Mouse (Mus musculus) naive thymus-derived CD4-positive, alpha-beta T cell, adult 2 months (primary cell): ENCODE data around the gene Scaf1.

Experiments
- DNase-seq: peaks from one replicate; pipeline ENCODE4 v3.0.0-alpha.2; 2011; ENCODE audit warnings: low read depth

The Scaf1 gene

DNA sequence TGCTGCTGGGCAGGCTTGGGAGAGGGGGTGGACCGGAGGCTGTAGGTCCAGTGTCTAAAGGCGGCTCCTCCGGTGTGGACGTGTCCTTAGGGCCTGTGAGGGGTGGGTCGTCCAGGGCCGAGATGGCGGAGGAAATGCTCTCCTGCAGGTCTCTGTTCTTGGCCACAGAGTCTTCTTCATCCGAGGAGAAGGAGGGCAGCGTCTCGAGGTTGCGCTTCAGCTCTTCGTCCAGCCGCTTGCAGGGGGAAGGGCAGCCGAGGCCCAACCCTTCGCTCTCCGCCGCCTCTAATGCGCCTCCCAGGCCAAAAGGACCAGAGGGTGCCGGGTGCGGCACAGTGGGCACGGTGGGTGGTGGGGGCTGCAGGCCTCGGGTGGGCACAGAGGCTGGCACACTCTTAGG lies 29.6 kb upstream of the Scaf1 start:
- no peak for DNase-seq

DNA sequence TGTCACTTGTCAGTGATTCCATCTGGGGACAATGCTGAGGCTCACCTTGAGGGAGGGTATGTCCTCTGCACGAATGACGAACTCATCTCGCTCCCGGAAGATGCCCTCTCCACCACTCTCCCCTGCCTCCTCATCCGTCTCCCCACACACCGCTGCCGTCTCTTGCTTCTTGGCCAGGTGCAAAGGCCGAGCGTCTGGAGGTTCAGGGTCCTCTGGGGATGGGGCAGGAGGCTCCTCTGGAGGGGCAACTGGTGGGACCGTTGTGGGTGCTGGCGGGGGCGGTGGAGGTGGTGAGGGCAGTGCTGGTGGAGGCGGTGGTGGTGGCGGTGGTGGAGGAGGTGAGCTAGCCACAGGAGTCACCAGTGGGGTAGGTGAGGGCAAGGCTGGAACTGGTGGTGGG lies 27.1 kb upstream of the Scaf1 start:
- no peak for DNase-seq

DNA sequence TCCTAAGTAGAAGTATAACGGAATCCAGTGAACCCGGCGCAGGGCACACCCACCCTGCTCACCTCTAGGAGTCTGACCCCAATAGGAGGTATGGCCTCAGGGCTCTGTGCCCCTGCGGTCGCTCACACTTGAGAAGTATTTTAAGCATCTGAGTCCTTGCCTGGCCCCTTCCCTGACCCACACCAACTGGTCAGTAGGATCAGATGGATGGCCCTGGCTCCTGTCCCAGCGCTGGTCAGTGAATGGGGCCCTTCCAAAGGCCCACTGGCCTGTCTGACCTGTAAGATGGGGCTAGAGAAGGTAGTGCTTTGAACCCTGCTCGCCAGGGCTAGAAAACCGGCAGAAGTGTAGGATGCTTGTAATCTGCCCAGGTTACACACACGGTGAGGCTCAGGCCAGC lies 24.7 kb upstream of the Scaf1 start:
- no peak for DNase-seq

DNA sequence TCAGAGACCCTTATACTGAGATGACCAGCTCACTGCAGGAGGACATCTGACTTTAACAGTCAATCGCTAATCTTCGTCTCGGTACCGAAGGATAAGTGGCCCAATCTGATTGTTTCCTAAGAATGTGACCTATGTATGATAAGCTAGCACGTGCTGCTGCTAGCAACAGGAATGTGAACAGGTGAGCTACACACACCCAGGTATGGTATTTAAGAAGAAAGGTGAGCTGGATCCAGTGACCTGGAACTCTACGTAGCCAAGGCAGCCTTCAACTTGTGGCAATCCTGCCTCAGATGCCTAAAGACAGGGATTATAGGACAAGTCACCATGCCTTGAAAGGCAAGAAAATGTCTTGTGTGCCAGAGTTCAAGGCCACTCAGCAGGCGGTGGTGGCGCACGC lies 22.2 kb upstream of the Scaf1 start:
- no peak for DNase-seq

DNA sequence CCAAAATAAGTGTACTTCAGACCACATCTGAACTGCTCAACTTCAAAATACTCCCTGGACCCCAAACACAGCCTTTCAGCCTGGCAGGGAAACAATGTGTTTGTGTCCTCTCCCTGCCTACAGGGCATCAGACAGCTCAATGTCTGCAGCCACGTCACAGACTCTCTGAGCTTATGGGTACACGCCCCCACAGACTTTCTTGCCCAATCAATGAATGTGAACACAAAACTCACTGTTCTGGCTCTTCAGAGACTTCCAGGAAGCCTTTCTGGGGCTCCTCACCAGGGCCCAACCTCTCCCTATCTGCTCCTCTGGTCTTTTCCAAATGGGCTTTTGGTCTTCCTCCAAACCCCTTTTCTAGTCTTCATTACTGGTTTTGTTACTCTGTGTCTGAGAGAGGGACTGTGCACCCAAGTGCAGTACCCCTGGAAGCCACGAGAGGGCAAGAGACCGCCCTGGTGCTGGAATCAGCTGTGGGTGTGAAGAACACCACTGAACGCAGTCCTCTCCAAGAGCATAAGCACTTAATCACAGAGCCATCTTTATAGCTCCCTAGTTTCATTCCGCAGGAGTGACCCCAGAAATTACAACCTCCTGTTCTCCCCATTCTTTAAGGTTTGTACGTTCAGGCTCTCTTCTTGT lies 21.7 kb upstream of the Scaf1 start:
- DNase-seq = peak; percentile 81

DNA sequence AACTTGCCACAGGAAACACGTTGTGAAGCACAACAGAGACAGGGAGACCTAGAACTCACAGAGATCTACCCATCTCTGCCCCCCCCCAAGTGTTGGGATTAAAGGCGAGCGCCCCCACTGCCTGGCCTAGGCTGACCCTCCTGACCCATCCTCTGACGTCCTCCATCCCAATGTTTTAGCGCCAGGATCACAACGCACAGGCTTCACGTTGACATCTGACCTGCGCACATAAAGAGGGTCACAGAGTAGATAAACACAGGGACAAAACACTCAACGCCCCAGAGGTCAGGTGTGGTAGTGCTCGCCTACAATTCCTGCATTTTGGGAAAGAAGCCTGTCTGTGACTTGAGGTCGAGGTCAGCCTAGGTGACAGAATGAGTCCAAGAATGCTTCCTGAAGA lies 20.5 kb upstream of the Scaf1 start:
- no peak for DNase-seq

DNA sequence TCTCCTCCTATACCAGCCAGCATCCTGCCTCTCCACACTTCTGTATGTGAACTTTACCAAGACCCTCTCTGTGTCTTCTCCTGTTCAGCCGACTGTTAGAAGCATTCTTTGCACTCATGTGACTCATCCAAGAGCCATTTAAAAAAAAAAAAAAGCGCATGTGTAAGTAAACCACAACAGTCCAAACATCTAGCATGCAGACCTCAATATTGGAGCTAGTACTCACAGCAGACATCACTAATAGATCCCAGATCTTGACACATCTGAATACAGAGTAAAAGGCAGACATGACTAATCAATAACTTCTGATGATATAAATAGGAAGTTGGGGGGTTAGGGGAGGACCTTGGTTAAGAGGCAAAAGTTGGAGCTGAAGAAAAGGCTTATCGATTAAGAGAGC lies 19.5 kb upstream of the Scaf1 start:
- no peak for DNase-seq

DNA sequence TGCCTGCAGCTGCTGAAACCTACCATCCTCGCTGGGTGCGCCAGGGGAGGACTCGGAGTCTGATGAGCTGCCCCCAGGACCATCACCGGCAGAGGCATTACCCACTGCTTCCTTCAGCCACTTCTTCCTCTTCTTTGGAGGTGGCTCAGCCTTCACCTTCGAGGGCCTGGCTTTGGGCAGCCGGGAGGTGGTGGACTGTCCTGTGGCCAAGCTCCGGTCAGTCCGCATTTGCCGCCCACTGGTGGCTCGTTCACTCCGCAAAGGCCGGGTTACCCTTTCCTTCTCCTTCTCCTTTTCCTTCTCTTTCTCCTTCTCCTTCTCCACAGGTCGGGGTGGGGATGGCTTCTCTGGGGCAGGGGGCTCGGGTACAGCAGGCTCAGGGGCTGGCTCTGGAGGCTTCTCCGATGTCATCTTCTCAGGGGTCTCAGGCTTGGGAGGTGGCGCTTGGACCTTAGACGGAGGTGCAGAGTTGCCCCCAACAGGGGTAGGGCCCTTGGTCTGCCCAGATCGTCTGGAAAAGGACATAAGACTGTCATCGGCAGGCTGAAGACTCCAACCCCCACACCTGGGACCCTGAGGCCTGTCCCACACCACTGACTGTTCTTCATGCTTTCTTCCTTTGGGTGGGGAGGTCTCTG lies 17.7 kb upstream of the Scaf1 start:
- DNase-seq = no peak

DNA sequence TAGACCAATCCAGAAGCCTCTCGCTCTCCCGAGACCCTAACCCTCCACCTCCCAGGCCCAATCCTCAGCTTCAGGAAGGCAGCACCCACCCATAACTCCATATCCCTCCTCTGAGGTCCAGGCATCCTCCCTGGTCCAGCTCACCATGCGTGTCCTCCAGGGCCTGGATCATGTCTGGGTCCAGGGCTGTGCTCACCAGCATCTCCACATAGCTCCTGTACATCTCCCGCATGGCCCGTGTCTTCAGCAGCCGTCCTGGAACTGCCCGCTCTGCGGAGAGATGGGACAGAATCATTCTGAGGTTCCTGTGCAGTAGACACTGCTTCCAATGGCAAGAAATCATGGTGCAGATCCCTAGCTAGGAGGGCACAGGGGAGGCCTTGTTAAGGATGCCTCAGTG lies 14.7 kb upstream of the Scaf1 start:
- DNase-seq = no peak

DNA sequence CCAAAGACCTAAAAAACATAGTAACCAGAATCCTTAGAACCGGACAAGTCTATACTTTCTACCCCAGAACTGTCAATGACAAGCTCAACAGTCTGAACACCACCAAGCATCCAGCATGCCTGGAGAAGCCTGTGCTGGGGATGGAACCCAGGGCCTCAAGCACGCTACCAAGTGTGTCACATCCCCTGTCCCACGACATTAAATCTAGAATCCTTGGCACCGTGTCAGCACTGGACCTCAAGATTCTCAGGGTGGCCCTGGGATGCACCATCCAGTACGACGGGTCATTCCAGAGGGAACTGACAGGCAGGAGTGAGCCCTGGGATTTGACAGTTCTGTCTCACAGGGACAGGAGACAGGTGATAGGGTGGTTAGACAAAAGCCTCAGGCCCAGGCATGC lies 13.8 kb upstream of the Scaf1 start:
- DNase-seq = no peak

DNA sequence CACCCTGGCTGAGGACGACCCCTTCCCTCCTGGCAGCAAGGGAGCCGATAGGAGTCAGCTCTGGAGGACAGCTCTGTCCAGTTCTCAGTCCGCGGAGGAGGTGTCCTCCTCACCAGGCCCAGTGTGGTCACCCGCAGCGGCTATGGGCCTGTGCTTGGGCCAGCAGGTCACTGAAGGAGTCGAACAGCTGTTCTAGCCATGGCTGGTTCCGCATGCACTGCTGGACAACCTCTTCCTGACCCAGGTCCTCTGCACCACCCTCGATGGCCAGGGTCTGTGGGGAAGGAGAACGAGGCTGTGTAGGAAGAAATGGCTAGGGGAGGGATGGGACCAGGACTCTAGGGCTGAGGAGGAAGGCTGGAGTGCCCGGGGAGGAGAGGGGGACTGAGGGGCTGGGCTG lies 12.2 kb upstream of the Scaf1 start:
- DNase-seq = no peak

DNA sequence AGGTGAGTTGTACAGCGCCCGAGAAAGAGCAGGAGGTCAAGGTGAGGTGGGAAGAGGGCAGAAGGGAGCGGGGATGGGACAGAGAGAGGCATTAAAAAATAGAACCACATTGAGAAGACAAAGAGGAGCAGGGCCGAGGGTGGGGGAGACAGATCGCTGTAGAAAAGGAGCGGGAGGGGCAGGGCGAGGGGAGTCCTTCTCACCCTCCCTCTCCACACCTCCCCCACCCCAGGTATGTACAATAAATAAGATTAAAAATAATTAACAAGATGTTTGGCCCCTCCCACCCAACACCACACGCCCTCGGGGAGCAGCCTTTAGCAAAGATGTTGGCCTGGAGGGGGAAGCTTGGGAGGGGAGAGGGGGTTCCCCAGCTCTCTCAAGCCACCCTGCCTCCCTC lies 11.6 kb upstream of the Scaf1 start:
- no peak for DNase-seq

DNA sequence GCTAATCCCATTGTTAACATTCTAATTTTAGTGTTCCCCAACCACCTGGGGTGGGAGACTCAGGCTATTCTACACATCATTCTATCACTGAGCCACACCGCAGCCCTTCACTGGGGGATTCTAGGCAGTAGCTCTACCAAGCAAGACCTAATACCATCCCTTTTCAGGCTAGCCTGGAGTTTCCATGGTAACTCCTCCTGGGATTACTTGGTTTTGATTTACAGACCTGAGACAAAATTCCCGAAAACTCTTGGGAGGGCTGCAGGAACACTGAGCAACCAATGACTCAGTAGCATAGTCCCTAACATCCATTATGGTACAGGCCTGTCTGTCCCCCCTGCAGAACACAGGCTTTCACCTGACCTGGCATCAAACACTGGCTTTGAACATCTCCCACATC lies 10.1 kb upstream of the Scaf1 start:
- DNase-seq = no peak

DNA sequence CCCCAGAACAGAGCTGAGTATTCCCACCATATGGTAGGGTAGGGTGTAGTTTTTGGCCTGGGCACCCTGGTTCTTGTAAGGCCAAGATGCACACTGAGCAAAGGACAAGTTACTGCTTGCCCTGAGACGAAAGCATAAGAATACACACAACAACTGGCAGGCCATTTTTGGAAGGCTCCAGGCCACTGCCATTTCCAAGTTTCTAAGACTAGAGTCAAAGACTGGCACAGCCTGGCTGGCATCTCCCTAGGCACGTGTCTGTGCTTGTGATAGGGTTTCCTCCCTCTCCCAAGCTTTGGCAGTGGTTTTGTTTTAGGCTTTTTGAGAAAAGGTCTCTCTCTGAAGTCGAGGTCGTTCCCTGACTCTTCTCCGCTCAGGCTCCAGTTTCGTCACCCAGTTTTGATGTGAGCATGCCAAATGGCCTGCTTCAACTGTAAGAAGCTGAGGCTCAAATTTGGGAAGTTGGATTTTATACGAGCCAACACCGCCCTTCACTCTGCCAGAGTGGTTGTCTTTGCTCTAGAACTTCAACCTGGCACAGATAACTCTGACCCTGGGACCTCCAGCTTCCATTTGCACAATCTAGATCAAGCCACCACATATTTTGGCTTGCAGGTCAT lies 9.5 kb upstream of the Scaf1 start:
- no peak for DNase-seq

DNA sequence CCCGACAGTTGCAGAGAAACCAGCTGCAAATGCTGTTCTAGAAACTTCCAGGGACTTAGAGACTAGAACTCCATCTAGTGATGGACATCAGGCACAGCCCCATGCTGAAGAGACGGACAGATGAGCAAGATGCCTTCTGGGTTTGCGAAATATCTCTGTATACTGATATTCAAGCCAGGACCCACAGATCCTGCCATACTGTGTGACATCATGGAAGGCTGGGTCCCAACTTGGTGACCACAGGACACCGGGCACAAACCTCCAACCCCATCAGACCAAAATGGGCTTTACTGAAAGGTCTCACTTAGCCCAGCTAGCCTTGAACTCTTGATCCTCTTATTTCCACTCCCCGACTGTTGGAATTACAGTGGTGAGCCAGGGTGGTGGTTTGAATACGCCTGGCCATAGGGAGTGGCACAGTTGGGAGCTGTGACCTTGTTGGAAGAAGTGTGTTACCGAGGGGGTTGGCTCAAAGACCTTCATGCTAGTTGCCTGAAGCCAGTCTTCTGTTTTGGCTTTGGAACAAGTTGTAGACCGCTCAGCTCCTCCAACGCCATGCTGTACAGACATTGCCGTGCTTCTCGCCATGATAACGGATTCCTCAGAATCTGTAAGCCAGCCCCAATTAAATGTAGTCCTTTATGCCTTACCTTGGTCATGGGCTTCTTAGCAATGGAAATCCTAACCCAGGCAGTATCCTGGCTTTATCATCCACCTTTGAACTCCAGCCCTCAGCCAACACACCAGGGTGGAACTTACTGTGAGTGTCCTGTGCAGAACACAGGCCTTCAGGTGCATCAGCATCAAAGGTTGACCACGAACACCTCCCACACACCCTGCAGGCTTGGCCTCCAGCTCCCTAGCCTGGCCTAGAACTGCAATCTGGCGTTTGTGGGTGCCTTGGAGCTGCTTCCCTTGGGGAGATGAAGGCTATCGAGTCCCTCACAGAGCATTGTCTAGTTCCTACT lies 8.4 kb upstream of the Scaf1 start:
- no peak for DNase-seq

DNA sequence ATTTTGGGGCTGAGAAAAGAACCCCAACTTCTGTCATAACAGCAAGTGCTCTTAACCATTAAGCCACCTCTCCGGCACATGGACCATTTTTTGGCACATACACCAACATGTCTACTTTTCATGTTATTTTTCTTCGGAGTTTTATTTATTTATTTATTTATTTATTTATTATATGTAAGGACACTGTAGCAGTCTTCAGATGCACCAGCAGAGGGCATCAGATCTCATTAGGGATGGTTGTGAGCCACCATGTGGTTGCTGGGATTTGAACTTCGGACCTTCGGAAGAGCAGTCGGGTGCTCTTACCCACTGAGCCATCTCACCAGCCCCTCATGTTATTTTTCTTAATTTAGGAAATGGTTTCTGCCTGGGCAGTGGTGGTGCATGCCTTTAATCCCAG lies 7.5 kb upstream of the Scaf1 start:
- peak; percentile 32 for DNase-seq

DNA sequence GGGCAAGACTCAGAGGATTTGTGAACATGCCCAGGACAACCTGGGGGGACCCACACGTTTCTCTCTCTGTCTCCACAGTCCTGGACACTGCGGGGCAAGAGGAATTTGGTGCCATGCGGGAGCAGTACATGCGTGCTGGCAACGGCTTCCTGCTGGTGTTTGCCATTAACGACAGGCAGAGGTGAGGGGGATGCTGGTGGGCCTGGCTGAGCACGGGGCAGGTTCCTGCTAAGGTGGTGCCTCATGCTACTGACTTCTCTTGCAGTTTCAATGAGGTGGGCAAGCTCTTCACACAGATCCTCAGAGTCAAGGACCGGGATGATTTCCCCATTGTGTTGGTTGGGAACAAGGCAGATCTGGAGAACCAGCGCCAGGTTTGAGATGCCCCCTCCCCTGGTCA lies 4.1 kb upstream of the Scaf1 start:
- no peak for DNase-seq

DNA sequence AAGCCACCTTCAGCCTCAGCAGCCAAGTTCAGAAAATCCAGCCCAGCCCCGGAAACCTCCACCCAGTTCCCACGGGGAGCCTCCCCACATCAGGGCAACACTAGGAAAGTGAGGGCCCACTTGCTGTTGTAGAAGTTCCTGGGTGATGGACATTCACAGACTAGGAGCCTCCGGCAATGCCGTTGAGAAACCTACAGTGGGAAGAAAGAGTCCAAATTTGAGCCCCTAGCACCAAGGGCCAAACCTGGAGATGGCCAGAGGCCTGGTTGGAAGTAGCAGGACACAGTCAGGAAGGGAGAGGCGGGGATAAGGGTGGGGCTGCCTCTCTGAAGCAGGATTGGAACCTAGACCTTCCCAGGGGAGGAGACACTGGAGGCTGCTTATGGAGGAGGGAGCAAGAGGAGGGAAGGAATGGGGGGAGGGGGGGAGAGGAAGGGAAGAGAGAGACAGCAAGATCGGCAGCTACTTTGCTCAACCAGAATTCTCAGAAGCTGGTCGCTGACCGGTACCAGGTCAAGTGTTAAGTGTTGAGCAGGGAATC lies 2.9 kb upstream of the Scaf1 start:
- DNase-seq = no peak

DNA sequence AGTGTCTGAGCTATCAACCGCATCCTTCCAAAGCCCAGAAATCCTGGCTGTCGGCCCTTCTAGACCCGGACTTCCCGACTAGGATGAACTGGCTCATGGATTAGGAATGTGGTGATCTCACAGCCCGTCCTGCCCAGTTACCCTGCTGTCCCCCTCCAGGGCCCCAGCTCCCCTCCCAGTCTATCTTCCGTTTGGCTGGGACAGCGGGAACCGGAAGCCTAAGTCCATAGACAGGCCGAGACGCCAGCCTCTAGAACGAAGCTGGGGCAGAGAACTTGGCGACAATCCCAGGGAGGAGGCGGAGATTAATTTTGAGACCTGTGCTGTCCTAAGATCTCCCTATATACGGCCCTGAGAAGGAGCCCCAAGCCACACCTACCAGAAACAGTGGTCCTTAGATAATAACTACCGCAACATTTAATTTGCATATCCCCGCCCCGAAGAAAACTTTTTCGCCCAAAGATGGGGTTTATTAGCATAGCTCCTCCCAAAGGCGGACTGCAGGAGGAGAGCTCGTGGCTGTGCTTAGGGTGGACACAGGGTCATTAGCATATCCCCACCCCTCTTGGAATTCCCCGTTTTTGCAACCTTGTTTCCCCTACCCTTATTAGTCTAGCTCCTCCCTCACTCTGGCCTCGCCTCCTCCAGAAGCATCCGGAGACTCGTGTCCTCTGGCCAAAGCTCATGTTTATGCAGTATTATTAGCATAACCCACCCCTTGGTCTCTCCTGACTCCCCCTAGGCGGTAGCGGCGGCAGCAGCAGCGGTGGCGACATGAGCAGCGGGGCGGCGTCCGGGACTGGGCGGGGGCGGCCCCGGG lies 1.3 kb upstream of the Scaf1 start, which contains the start of gene Rras:
Gene Rras (plus strand): TSS at position 720 of the 820 bp plus-strand sequence.
- DNase-seq = peak; percentile 97

DNA sequence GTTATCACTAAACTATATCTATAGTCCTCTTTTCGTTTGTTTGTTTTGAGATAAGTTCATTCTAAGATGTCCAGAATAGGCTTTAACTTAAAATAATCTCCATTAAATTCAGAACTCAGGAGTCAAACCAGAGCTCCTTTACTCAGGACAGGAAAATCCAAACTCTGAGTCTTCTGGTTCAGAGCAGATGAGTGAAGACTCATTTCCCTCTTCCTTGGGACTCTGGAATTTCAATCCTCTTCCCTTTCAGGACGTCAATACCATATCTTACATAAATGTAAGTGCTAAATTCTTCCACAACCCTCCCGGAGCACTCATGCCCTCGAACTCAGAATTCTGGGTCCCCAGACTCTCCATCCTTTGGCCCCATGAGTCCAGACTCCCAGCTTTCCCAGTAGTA lies 598 bp upstream of the Scaf1 start:
- peak; percentile 55 for DNase-seq

DNA sequence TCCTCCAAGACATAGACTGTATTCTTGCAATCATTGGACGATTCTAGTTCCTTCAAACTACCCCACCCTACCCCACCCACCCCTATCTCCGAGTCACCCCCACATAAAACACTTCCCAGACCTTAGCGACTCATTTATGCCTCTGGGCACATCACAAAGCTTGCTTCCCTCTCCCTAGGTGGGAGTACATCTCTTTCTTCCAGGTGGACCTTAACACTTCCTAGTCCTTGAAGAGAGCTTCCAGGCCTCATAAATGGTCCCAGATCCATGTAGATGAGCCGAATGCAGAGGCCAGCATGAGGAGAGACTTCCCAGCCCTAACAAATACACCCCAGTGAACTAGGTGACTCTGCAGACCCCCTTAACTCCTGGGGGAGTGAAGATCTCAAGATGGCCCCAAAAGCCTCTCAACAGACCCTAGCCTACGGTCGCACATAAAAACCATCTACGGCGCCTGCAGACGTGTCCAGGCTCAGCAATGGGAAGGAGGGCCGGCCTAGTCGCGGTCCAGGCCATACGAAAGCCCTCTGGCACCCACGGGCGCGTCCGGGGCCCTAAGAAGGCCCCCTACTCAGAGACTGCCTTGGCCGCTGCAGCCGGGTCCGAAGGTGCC lies 713 bp downstream of the Scaf1 start:
- no peak for DNase-seq
